Mouse (Mus musculus) embryonic facial prominence, embryonic 11.5 days (tissue): ENCODE results near the gene Sumf1. TPM values are rescaled to one million over a fixed set of nuclear protein-coding genes. Genes with fewer than 3 reads are reported as not detected.
A peak's percentile ranks its signal among the peaks of the same experiment; 100 is the strongest.

Experiments
- ATAC-seq: fragments of 200-750 bp; cut with Nextera tagmentation; replicated peaks from 2 replicates; pipeline ENCODE4 v1.8.0; 2017; ENCODE audit warnings: low read depth; ENCODE audit not compliant: insufficient number of reproducible peaks, low FRiP score, low TSS enrichment
- DNase-seq: peaks from one replicate; pipeline ENCODE4 v3.0.0-alpha.2; 2015; ENCODE audit warnings: low spot score
- H3K27ac ChIP-seq: fragments of 300-500 bp; sonication (generic); replicated peaks from 2 replicates; pipeline ENCODE4 v1.5.1; 2014; ENCODE audit warnings: mild to moderate bottlenecking, low read depth, low read length, control low read depth
- H3K27me3 ChIP-seq: fragments of 300-500 bp; sonication (generic); 2 replicates; pipeline ENCODE4 v1.6.1; 2014; ENCODE audit warnings: mild to moderate bottlenecking, low read length, moderate library complexity, mixed read lengths; ENCODE audit not compliant: control insufficient read depth, insufficient read depth
- H3K36me3 ChIP-seq: fragments of 300-500 bp; sonication (generic); replicated peaks from 2 replicates; pipeline ENCODE4 v1.6.1; 2014; ENCODE audit warnings: low read depth, mild to moderate bottlenecking, low read length, moderate library complexity, mixed read lengths; ENCODE audit not compliant: control insufficient read depth, insufficient read depth
- H3K4me1 ChIP-seq: fragments of 300-500 bp; sonication (generic); 2 replicates; pipeline ENCODE4 v1.6.1; 2014; ENCODE audit warnings: low read length, mixed read lengths; ENCODE audit not compliant: control insufficient read depth, insufficient read depth
- H3K4me2 ChIP-seq: fragments of 300-500 bp; sonication (generic); 2 replicates; pipeline ENCODE4 v1.6.1; 2014; ENCODE audit warnings: low read depth, mild to moderate bottlenecking, control low read depth, low read length, moderate library complexity
- H3K4me3 ChIP-seq: fragments of 300-500 bp; sonication (generic); 2 replicates; pipeline ENCODE4 v1.5.1; 2014; ENCODE audit warnings: low read depth, low read length, control low read depth
- H3K9ac ChIP-seq: fragments of 300-500 bp; sonication (generic); replicated peaks from 2 replicates; pipeline ENCODE4 v1.6.1; 2014; ENCODE audit warnings: mild to moderate bottlenecking, control low read depth, low read length
- H3K9me3 ChIP-seq: fragments of 300-500 bp; sonication (generic); replicated peaks from 2 replicates; pipeline ENCODE4 v1.6.1; 2016; ENCODE audit warnings: mild to moderate bottlenecking, low read length, inconsistent platforms, mixed read lengths; ENCODE audit not compliant: control insufficient read depth
- WGBS: fragments of 180-500 bp; shearing (Covaris S2); extraction: QIAGEN DNeasy Blood & Tissue Kit; methylation state at CpG from one replicate; pipeline ENCODE4 v1.1.7; 2014; 5-methylcytosine and 5-hydroxymethylcytosine counted together
- polyA plus RNA-seq: library from polyadenylated mRNA; unstranded; fragments of >200 nt; fragmentation: Nextera tagmentation; extraction: Ambion mirVana; gene quantifications from 2 replicates; pipeline ENCODE4 v1.2.1, GENCODE M21; 2014

Gene Sumf1
- polyA plus RNA-seq, 1 experiment from 2014 or later = 17.2 TPM

GRCm38 (mm10) chr6:108065583-108065982 is 119.8 kb downstream of the Sumf1 start:
- no peaks in the 10 kb centered on the region for H3K4me1 ChIP-seq
- H3K4me2 ChIP-seq = peak overlapping the region; percentile 48
- H3K9ac ChIP-seq = peak overlapping the region; percentile 46
- no peaks in the 10 kb centered on the region for H3K27me3 ChIP-seq
- no peak for ATAC-seq
- DNase-seq = peak; percentile 85
- 6% methylated on average over 5 of the region's 6 CpGs for WGBS
- no peaks in the 10 kb centered on the region for H3K36me3 ChIP-seq
- H3K4me3 ChIP-seq = peak overlapping the region; percentile 50
- H3K27ac ChIP-seq = no peak overlapping the region
- no peaks in the 10 kb centered on the region for H3K9me3 ChIP-seq

- Histone ChIP-seq H3K36me3 (no peaks in the 10 kb centered on the region), H3K4me3 (peak within 1 kb of the TSS; percentile 50), H3K9ac (peak within 1 kb of the TSS; percentile 65), H3K9me3 (no peaks in the 10 kb centered on the region), H3K27me3 (no peaks in the 10 kb centered on the region), H3K4me2 (peak within 1 kb of the TSS; percentile 48), H3K4me1 (no peaks in the 10 kb centered on the region), H3K27ac (peak within 1 kb of the TSS; percentile 48; the same call in 1 of the 2 replicates)
- DNase-seq (peak; percentile 97), ATAC-seq (peak; percentile 99)
- WGBS = under 1% methylated on average over 24 of the region's 24 CpGs
Measured at GRCm38 (mm10) chr6:108064918-108065526, 120.4 kb downstream of the Sumf1 start, which contains the start of gene Setmar. Gene Setmar (plus strand): TSS chr6:108065045.

- no peaks in the 10 kb centered on the region for H3K27me3 ChIP-seq
- H3K4me1 ChIP-seq = no peaks in the 10 kb centered on the region
- DNase-seq = no peak
- WGBS = 82% methylated on average over 3 of the region's 3 CpGs
- H3K9me3 ChIP-seq = no peaks in the 10 kb centered on the region
- H3K36me3 ChIP-seq = no peaks in the 10 kb centered on the region
- H3K4me3 ChIP-seq = no peak overlapping the region
- H3K27ac ChIP-seq = no peak overlapping the region
- no peak overlapping the region for H3K9ac ChIP-seq
- H3K4me2 ChIP-seq = no peak overlapping the region
- no peak for ATAC-seq
Measured at GRCm38 (mm10) chr6:108061121-108061520, 124.3 kb downstream of the Sumf1 start.

GRCm38 (mm10) chr6:108058066-108058465 is 127.3 kb downstream of the Sumf1 start:
- H3K9ac ChIP-seq = no peak overlapping the region
- no peaks in the 10 kb centered on the region for H3K4me1 ChIP-seq
- H3K27me3 ChIP-seq = no peaks in the 10 kb centered on the region
- ATAC-seq (no peak), DNase-seq (no peak)
- 85% methylated on average over 5 of the region's 5 CpGs for WGBS
- H3K4me3 ChIP-seq = no peak overlapping the region
- H3K36me3 ChIP-seq = no peaks in the 10 kb centered on the region
- no peak overlapping the region for H3K27ac ChIP-seq
- no peaks in the 10 kb centered on the region for H3K9me3 ChIP-seq
- H3K4me2 ChIP-seq = no peak overlapping the region

GRCm38 (mm10) chr6:108057353-108057752 is 128.0 kb downstream of the Sumf1 start:
- 66% methylated on average over 4 of the region's 4 CpGs for WGBS
- H3K36me3 ChIP-seq = no peaks in the 10 kb centered on the region
- ATAC-seq (no peak), DNase-seq (no peak)
- H3K4me1 ChIP-seq = no peaks in the 10 kb centered on the region
- no peaks in the 10 kb centered on the region for H3K27me3 ChIP-seq
- H3K4me3 ChIP-seq = no peak overlapping the region
- H3K4me2 ChIP-seq = no peak overlapping the region
- H3K27ac ChIP-seq = no peak overlapping the region
- no peaks in the 10 kb centered on the region for H3K9me3 ChIP-seq
- no peak overlapping the region for H3K9ac ChIP-seq

Other genes with a start within 250 kb of the Sumf1 start
- 8.4 and 10.4 TPM in 2 replicates for gene Setmar, start 120.5 kb downstream of the Sumf1 start, polyA plus RNA-seq
- 6.5 and 6.9 TPM in 2 replicates for gene Itpr1, start 27.5 kb upstream of the Sumf1 start, polyA plus RNA-seq